Mouse (Mus musculus) left cerebral cortex, adult 2 months (tissue): ENCODE measurements around the gene Garnl3. TPM values are rescaled to one million over a fixed set of nuclear protein-coding genes. Genes with fewer than 3 reads are reported as not detected.
"Not testable (repeated sequence)": the region's sequence is repeated elsewhere in the genome, so short reads cannot be mapped to it uniquely, and the experiment has no call there.

Experiments
- DNase-seq, 2 experiments: peaks; one replicate each; pipeline ENCODE4 v3.0.0; 2021 to 2022; ENCODE audit warnings: low spot score in 2 of 2, mixed read lengths in 1 of 2; ENCODE audit errors: extremely low spot score in 1 of 2
- H3K27ac ChIP-seq: fragments of 200-600 bp; 2 replicates; pipeline ENCODE4 v1.8.1; 2022
- H3K4me3 ChIP-seq: fragments of 200-600 bp; 2 replicates; pipeline ENCODE4 v1.8.1; 2022
- CTCF ChIP-seq: fragments of 200-600 bp; IDR thresholded peaks from 2 replicates; pipeline ENCODE4 v1.8.1; 2022; ENCODE audit warnings: antibody characterized with exemption, mild to moderate bottlenecking, moderate library complexity
- intact Hi-C: fragments of 180-260 bp; cut with DNase I; formaldehyde crosslinking; loops from one replicate; pipeline ENCODE4 v1.15.1; 2025
- total RNA-seq, 2 experiments: library from RNA; stranded (reverse); gene quantifications; 2 replicates each; pipeline ENCODE4 v1.2.3; 2021

The Garnl3 gene
- total RNA-seq, 2 experiments from 2014 or later = 94.7 to 129 TPM

- no peak for DNase-seq
- Histone ChIP-seq H3K27ac (no peak overlapping the region), H3K4me3 (no peak overlapping the region)
- TF ChIP-seq CTCF = no peak
- intact Hi-C loops = no loop called here
Measured at GRCm38 (mm10) chr2:33042781-33043180, 88.7 kb downstream of the Garnl3 start.

- Histone ChIP-seq H3K27ac (no peak overlapping the region), H3K4me3 (no peak overlapping the region)
- no peak for DNase-seq
- no peak for TF ChIP-seq CTCF
- intact Hi-C loops = no loop called here
Measured at GRCm38 (mm10) chr2:33041571-33041970, 89.9 kb downstream of the Garnl3 start.

GRCm38 (mm10) chr2:33037429-33037828 is 94.0 kb downstream of the Garnl3 start:
- Histone ChIP-seq H3K4me3 (no peak overlapping the region), H3K27ac (peak overlapping the region; percentile 70)
- TF ChIP-seq CTCF = no peak
- peak; percentile 56 to 58 for DNase-seq
- intact Hi-C loops = loop anchor here (5.0 kb wide), 1 partner anchor 85 kb away; no protein-coding TSS in a partner anchor

- peak overlapping the region; percentile 37; the same call in 1 of the 2 replicates for H3K27ac ChIP-seq
Measured at GRCm38 (mm10) chr2:33035297-33035696, 96.2 kb downstream of the Garnl3 start.

GRCm38 (mm10) chr2:33033281-33033680 is 98.2 kb downstream of the Garnl3 start:
- Histone ChIP-seq H3K4me3 (no peak overlapping the region), H3K27ac (peak overlapping the region; percentile 78)
- TF ChIP-seq CTCF = no peak
- intact Hi-C loops = no loop called here
- DNase-seq = peak; percentile 41 to 74

More at GRCm38 (mm10) chr2:33035297-33035696, 96.2 kb downstream of the Garnl3 start:
- intact Hi-C loops = loop anchor here (5.0 kb wide), 1 partner anchor 87 kb away; no protein-coding TSS in a partner anchor
- TF ChIP-seq CTCF = no peak
- no peak for DNase-seq
- H3K4me3 ChIP-seq = no peak overlapping the region

GRCm38 (mm10) chr2:33032391-33033062 is 98.9 kb downstream of the Garnl3 start:
- peak overlapping the region; percentile 78 for H3K27ac ChIP-seq

GRCm38 (mm10) chr2:33025040-33025439 is 106.4 kb downstream of the Garnl3 start:
- intact Hi-C loops = loop anchor here (2.0 kb wide), 1 partner anchor 106 kb away; the partner anchor contains the start of gene Garnl3
- Histone ChIP-seq H3K27ac (no peak overlapping the region), H3K4me3 (no peak overlapping the region)
- TF ChIP-seq CTCF = no peak
- no peak for DNase-seq

More at GRCm38 (mm10) chr2:33032391-33033062, 98.9 kb downstream of the Garnl3 start:
- intact Hi-C loops = no loop called here
- DNase-seq = no peak
- no peak for TF ChIP-seq CTCF
- H3K4me3 ChIP-seq = no peak overlapping the region

GRCm38 (mm10) chr2:33024564-33024963 is 106.9 kb downstream of the Garnl3 start:
- no peak for DNase-seq
- H3K27ac ChIP-seq = no peak overlapping the region
- no peak overlapping the region for H3K4me3 ChIP-seq
- peak; percentile 35 for TF ChIP-seq CTCF
- intact Hi-C loops = loop anchor here (2.0 kb wide), 1 partner anchor 106 kb away; the partner anchor contains the start of gene Garnl3

- DNase-seq = no peak
- Histone ChIP-seq H3K27ac (no peak overlapping the region), H3K4me3 (no peak overlapping the region)
- intact Hi-C loops = no loop called here
- TF ChIP-seq CTCF = no peak
Measured at GRCm38 (mm10) chr2:33022846-33023245, 108.6 kb downstream of the Garnl3 start.

GRCm38 (mm10) chr2:33018026-33018425 is 113.4 kb downstream of the Garnl3 start:
- no peak for TF ChIP-seq CTCF
- intact Hi-C loops = no loop called here
- no peak for DNase-seq
- H3K4me3 ChIP-seq = no peak overlapping the region
- no peak overlapping the region for H3K27ac ChIP-seq

GRCm38 (mm10) chr2:33017191-33017590 is 114.3 kb downstream of the Garnl3 start:
- no peak for DNase-seq
- intact Hi-C loops = no loop called here
- TF ChIP-seq CTCF = no peak
- H3K4me3 ChIP-seq = no peak overlapping the region
- no peak overlapping the region for H3K27ac ChIP-seq

GRCm38 (mm10) chr2:33014877-33015276 is 116.6 kb downstream of the Garnl3 start:
- DNase-seq = no peak
- H3K4me3 ChIP-seq = no peak overlapping the region
- TF ChIP-seq CTCF = no peak
- H3K27ac ChIP-seq = no peak overlapping the region
- intact Hi-C loops = no loop called here

GRCm38 (mm10) chr2:33009055-33009454 is 122.4 kb downstream of the Garnl3 start:
- not testable (repeated sequence) for H3K27ac ChIP-seq
- TF ChIP-seq CTCF = peak; percentile 54

More at GRCm38 (mm10) chr2:33009055-33009454, 122.4 kb downstream of the Garnl3 start:
- H3K4me3 ChIP-seq, intact Hi-C loops, DNase-seq: not testable (repeated sequence)
